Mouse (Mus musculus) ES-E14 (cell line): ENCODE results near the gene 4921536K21Rik. TPM values are rescaled to one million over a fixed set of nuclear protein-coding genes. Genes with fewer than 3 reads are reported as not detected.

Source experiments
- DNase-seq: peaks from one replicate; pipeline ENCODE4 v3.0.0-alpha.2; 2013; ENCODE audit warnings: low read depth, low spot score
- H3K27ac ChIP-seq: 2 replicates; pipeline ENCODE4 v1.5.1; 2012; ENCODE audit warnings: low read depth, mild to moderate bottlenecking, low read length, moderate library complexity, mixed read lengths; ENCODE audit not compliant: poor library complexity, insufficient read depth, severe bottlenecking
- H3K36me3 ChIP-seq: 2 replicates; pipeline ENCODE4 v1.6.1; 2012; ENCODE audit warnings: mild to moderate bottlenecking, low read length, moderate library complexity, mixed read lengths; ENCODE audit not compliant: control insufficient read depth, poor library complexity, insufficient read depth, severe bottlenecking
- H3K4me1 ChIP-seq, 2 experiments: fragments of 150-350 bp in 1 of 2; sonication (generic) in 1 of 2; 2 replicates each; pipeline ENCODE4 v1.6.1; 2012; ENCODE audit warnings: low read length in 2 of 2, mild to moderate bottlenecking in 1 of 2, mixed read lengths in 1 of 2; ENCODE audit not compliant: control insufficient read depth in 2 of 2, insufficient read depth in 2 of 2, poor library complexity in 1 of 2
- H3K4me3 ChIP-seq, 2 experiments: fragments of 150-350 bp in 1 of 2; sonication (generic) in 1 of 2; 2 replicates each; pipeline ENCODE4 v1.5.1; 2012; ENCODE audit warnings: low read length in 2 of 2, low read depth in 1 of 2, mild to moderate bottlenecking in 1 of 2, mixed read lengths in 1 of 2; ENCODE audit not compliant: insufficient read depth in 1 of 2, poor library complexity in 1 of 2, severe bottlenecking in 1 of 2
- H3K9ac ChIP-seq: 2 replicates; pipeline ENCODE4 v1.6.1; 2012; ENCODE audit warnings: low read depth, mild to moderate bottlenecking, low read length, mixed read lengths; ENCODE audit not compliant: poor library complexity, insufficient read depth, severe bottlenecking
- H3K9me3 ChIP-seq: fragments of 150-350 bp; sonication (generic); 2 replicates; pipeline ENCODE4 v1.6.1; 2012; ENCODE audit warnings: low read depth, mild to moderate bottlenecking, low read length; ENCODE audit not compliant: control insufficient read depth, insufficient read depth
- CHD2 ChIP-seq: IDR thresholded peaks from 2 replicates; pipeline ENCODE4 v1.6.1; 2014; ENCODE audit warnings: mild to moderate bottlenecking, low read depth, low read length, inconsistent platforms
- HCFC1 ChIP-seq: IDR thresholded peaks from 2 replicates; pipeline ENCODE4 v1.6.1; 2012; ENCODE audit warnings: low read length, inconsistent platforms, borderline replicate concordance; ENCODE audit not compliant: insufficient read depth
- MAFK ChIP-seq: IDR thresholded peaks from 2 replicates; pipeline ENCODE4 v1.6.1; 2014; ENCODE audit warnings: mild to moderate bottlenecking, low read depth, low read length, inconsistent platforms; ENCODE audit not compliant: insufficient read depth
- ZC3H11A ChIP-seq: IDR thresholded peaks from 2 replicates; pipeline ENCODE4 v1.6.1; 2012; ENCODE audit warnings: low read depth, mild to moderate bottlenecking, inconsistent platforms, low read length, borderline replicate concordance
- ZNF384 ChIP-seq: IDR thresholded peaks from 2 replicates; pipeline ENCODE4 v1.6.1; 2012; ENCODE audit warnings: low read depth, low read length, inconsistent platforms
- in situ Hi-C, 2 experiments: fragments of 600-800 bp; cut with MboI; formaldehyde crosslinking; loops; one replicate each; pipeline ENCODE4 v1.15.1; 2025; ENCODE audit warnings: low sequenced_read_pairs in 2 of 2, inconsistent platforms in 1 of 2; ENCODE audit not compliant: unreplicated experiment in 2 of 2
- total RNA-seq: library from RNA; depleted of rRNA; stranded (reverse); fragments of 300-350 nt; gene quantifications from 2 replicates; pipeline ENCODE4 v1.2.3, GENCODE M21; 2012; rRNA removed

The 4921536K21Rik gene
- total RNA-seq, 1 experiment: 0.22 TPM

DNA sequence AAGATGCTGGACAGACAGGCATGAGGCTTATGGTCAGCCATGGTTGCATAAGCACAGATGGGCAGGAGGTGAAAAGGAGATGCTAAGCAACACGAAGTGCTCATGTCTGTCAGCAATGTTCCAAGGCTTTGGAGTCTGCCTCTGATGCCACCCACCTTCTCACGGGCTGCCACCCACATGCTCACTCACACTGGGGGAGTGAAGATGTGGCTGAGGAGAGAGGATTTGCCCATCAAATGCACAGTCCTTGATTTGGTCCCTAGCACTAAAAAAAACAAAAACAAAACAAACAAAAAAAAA is 44.6 kb downstream of the 4921536K21Rik start:
- no peak overlapping the region for H3K27ac ChIP-seq
- no peak for DNase-seq
- H3K9ac ChIP-seq: no peak overlapping the region
- TF ChIP-seq ZC3H11A: no peak
- TF ChIP-seq CHD2: no peak
- TF ChIP-seq HCFC1: no peak
- TF ChIP-seq ZNF384: no peak
- no peak for TF ChIP-seq MAFK
- H3K9me3 ChIP-seq: no peaks in the 10 kb centered on the region
- no peaks in the 10 kb centered on the region for H3K36me3 ChIP-seq
- H3K4me3 ChIP-seq: no peak overlapping the region
- H3K4me1 ChIP-seq: peaks cover 2 to 14% of the 10 kb centered on the region in 2 experiments; a peak in 1 of 4 replicates
- in situ Hi-C loops: no loop called here

DNA sequence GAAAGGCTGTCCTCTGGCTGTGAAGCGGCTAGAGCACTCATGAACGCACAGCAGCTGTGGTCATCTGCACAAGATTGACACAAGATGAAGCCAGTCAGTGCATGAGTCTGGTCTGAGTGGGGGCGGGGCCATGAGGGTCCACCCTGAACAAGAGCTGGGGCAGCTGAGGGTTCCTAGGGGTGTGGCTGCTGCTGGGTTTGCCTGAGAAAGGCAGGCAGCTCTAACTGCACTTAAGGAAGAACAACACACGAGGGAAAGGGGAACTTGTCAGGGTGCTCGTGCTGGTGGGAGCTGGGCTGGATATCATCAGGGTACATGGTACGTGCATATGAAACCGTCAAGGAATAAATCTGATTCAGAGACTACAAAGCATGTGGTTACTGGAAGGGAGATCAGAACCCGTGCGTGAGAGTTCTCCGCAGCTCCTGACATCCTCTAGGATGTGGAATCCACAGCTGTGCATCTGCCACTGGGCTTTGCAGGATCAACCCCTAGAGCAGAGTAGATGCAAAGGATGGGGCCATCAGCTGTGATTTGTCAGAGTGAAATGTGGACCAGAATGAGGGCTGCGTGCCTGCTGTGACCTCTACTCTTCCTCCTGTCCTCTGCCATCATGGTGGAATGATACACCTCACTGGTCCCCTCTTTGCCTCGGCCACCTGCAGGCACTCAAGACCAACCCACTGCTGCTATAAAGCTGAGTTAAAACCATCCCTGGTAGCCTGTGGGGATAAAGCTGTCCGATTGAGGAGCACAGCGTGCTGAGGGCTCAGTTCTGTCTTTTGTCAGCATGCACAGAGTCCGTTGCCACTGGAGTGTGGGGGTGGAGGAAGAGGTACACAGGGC is 45.2 kb downstream of the 4921536K21Rik start:
- DNase-seq: no peak
- Histone ChIP-seq H3K27ac (no peak overlapping the region), H3K36me3 (no peaks in the 10 kb centered on the region), H3K9me3 (no peaks in the 10 kb centered on the region), H3K4me3 (no peak overlapping the region), H3K4me1 (peaks cover 2 to 14% of the 10 kb centered on the region in 2 experiments; a peak in 1 of 4 replicates), H3K9ac (no peak overlapping the region)
- in situ Hi-C loops: no loop called here
- TF ChIP-seq ZC3H11A: no peak
- TF ChIP-seq MAFK: no peak
- TF ChIP-seq CHD2: no peak
- no peak for TF ChIP-seq HCFC1
- TF ChIP-seq ZNF384: no peak

GRCm38 (mm10) chr11:3846351-3846750 is 48.5 kb downstream of the 4921536K21Rik start:
- H3K4me3 ChIP-seq: no peak overlapping the region
- peaks cover 2 to 11% of the 10 kb centered on the region in 2 experiments; a peak in 1 of 4 replicates for H3K4me1 ChIP-seq
- no peak overlapping the region for H3K9ac ChIP-seq
- TF ChIP-seq MAFK (no peak), ZC3H11A (no peak), HCFC1 (no peak), ZNF384 (no peak), CHD2 (no peak)
- no peaks in the 10 kb centered on the region for H3K36me3 ChIP-seq
- in situ Hi-C loops: no loop called here
- no peak overlapping the region for H3K27ac ChIP-seq
- H3K9me3 ChIP-seq: no peaks in the 10 kb centered on the region
- DNase-seq: no peak

DNA sequence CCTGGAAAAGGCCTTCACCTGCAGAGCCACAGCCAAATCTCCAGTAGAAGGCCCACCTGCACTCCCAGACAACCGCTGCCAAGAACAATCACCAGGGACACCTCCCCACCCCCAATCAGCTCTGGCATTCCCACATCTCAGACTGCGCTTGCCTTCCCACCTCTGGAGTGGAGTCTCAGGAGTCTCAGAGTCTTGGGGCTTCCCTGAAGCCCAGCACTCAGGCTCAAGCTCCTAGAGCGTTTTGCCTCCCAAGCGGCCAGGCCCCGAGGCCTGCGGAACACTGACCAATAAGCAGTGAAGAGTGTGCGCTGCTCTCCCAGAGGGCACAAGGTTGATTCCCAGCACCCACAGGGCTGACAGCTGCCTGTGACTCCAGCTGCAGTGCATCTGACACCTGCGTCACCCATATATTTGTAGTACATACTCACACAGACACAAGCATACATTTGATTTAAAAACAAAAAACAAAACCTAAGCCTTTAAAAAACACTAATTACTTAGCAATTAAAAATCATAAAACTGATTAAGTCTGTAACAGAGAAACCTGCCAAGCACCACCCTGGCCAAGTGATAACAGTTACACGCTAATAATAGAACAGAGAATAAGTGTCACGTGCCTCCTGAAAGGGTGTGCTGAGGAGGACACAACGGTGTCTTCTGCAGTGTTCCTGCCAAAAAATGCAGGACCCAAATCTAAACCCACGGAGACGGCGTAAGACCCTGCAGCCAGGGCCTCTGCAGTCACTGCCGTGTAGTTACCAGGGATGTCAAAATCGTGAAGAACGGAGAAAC is 50.8 kb downstream of the 4921536K21Rik start:
- no peak overlapping the region for H3K4me3 ChIP-seq
- no peak overlapping the region for H3K27ac ChIP-seq
- H3K9ac ChIP-seq: no peak overlapping the region
- no peaks in the 10 kb centered on the region for H3K36me3 ChIP-seq
- in situ Hi-C loops: no loop called here
- no peak for DNase-seq
- peaks cover 0 to 4% of the 10 kb centered on the region in 2 experiments; a peak in 1 of 4 replicates for H3K4me1 ChIP-seq
- no peaks in the 10 kb centered on the region for H3K9me3 ChIP-seq
- TF ChIP-seq MAFK: no peak
- TF ChIP-seq ZC3H11A: no peak
- TF ChIP-seq ZNF384: no peak
- no peak for TF ChIP-seq HCFC1
- no peak for TF ChIP-seq CHD2

Other genes starting within 250 kb of the 4921536K21Rik start
- gene Morc2a, start 245.9 kb downstream of the 4921536K21Rik start, total RNA-seq: 34.9 and 36.3 TPM in 2 replicates
- gene Osbp2, start 31.2 kb downstream of the 4921536K21Rik start, total RNA-seq: 0.27 and 0.37 TPM in 2 replicates
- gene Dusp18, start 142 bp upstream of the 4921536K21Rik start, total RNA-seq: 1.3 and 1.4 TPM in 2 replicates
- gene Slc35e4, start 19.6 kb upstream of the 4921536K21Rik start, total RNA-seq: 13.9 and 18.2 TPM in 2 replicates
- gene Tcn2, start 37.1 kb upstream of the 4921536K21Rik start, total RNA-seq: 32.4 and 44.3 TPM in 2 replicates
- 128 and 143 TPM in 2 replicates for gene Pes1, start 68.9 kb upstream of the 4921536K21Rik start, total RNA-seq
- gene 4930556J24Rik, start 81.7 kb upstream of the 4921536K21Rik start, total RNA-seq: 0.76 and 1.3 TPM in 2 replicates
- gene Gal3st1, start 88.5 kb upstream of the 4921536K21Rik start, total RNA-seq: 4.0 and 4.9 TPM in 2 replicates
- 0.94 and 2.3 TPM in 2 replicates for gene Sec14l4, start 136.4 kb upstream of the 4921536K21Rik start, total RNA-seq
- 0.22 and 0.26 TPM in 2 replicates for gene Sec14l3, start 169.7 kb upstream of the 4921536K21Rik start, total RNA-seq
- 12.7 and 20.5 TPM in 2 replicates for gene Mtfp1, start 200.3 kb upstream of the 4921536K21Rik start, total RNA-seq
- gene Sec14l2, start 228.3 kb upstream of the 4921536K21Rik start, total RNA-seq: 7.9 and 9.0 TPM in 2 replicates
- 19.5 and 28.8 TPM in 2 replicates for gene Rnf215, start 240.1 kb upstream of the 4921536K21Rik start, total RNA-seq